In genomic region chr19:15924181-15924865, GRCm38 (mm10) we compare ENCODE assay signal across 8 mouse cellular contexts. TPM values are rescaled to one million over a fixed set of nuclear protein-coding genes. Genes with fewer than 3 reads are reported as not detected.
DNase-seq lines count a peak whose midpoint lies in the region; ATAC-seq lines count a peak whose summit lies in the region.

No protein-coding gene starts in this region.

- intact Hi-C loops in left cerebral cortex, postnatal 10 days (cut with DNase I), result no loop called here

- WGBS in intestine, embryonic 15.5 days, result under 1% methylated on average over 46 of the region's 46 CpGs

- no peaks in the 10 kb centered on the region for H3K36me3 ChIP-seq in intestine, embryonic 15.5 days

- H3K27me3 ChIP-seq in intestine, embryonic 15.5 days (replicated peaks), result no peaks in the 10 kb centered on the region

- peak; percentile 85 for ATAC-seq in intestine, embryonic 15.5 days
- ATAC-seq in megakaryocyte, adult 5-6 weeks (ENCODE audit: poor library complexity, severe bottlenecking), result peak; percentile 56

- peak overlapping the region; percentile 67 for H3K27ac ChIP-seq in intestine, embryonic 15.5 days

- peaks cover 14% of the 10 kb centered on the region for H3K4me1 ChIP-seq in intestine, embryonic 15.5 days (replicated peaks)

- H3K4me2 ChIP-seq in intestine, embryonic 15.5 days (replicated peaks), result peak overlapping the region; percentile 94

- H3K4me3 ChIP-seq in intestine, embryonic 15.5 days (replicated peaks), result peak overlapping the region; percentile 63

- peak overlapping the region; percentile 62 for H3K9ac ChIP-seq in intestine, embryonic 15.5 days

- DNase-seq in adrenal gland, postnatal 14 days, result peak; percentile 79
- peak; percentile 68 for DNase-seq in embryo, embryonic 10.5 days (ENCODE audit: low spot score)
- DNase-seq in gastrocnemius, postnatal 25 days, result peak; percentile 59
- peak; percentile 71 to 75 for DNase-seq in left cerebral cortex, postnatal 10 days (ENCODE audit: extremely low spot score in 1 of 2, low spot score in 2 of 2)
- DNase-seq in right cerebral cortex, adult 18-20 months, result peak; percentile 81
- DNase-seq in yolk sac, embryonic 10.5 days (ENCODE audit: low spot score), result no peak

- H3K9me3 ChIP-seq in intestine, embryonic 15.5 days, result no peaks in the 10 kb centered on the region

RNA-seq across cellular contexts. Expression of gene Psat1, which starts 22.8 kb away (rescaled TPM):
- total RNA-seq in adrenal gland, postnatal 14 days (2021), result 129 and 165 TPM in 2 replicates
- total RNA-seq in gastrocnemius, postnatal 25 days (2021), result 1 to 10 TPM; 2.7 to 7.2 TPM
- 74.6 and 82.0 TPM in 2 replicates for polyA plus RNA-seq in intestine, embryonic 15.5 days (2015; fragmentation: Nextera tagmentation; extraction: Ambion mirVana)
- total RNA-seq in left cerebral cortex, postnatal 10 days (2021), result 10 to 100 TPM; 92.8 to 94.9 TPM
- 82.6 and 86.8 TPM in 2 replicates for total RNA-seq in megakaryocyte, adult 5-6 weeks (2015)
- 56.3 and 58.2 TPM in 2 replicates for total RNA-seq in megakaryocyte, adult 5-6 weeks (2017)

Comparison
In these comparisons a context has a peak if more than half of its experiments do, and no peak if none do; other contexts are left out.
1. RNA of gene Psat1, which starts 22.8 kb away (total RNA-seq): 129 to 165 TPM in adrenal gland, postnatal 14 days, 92.8 to 94.9 TPM in left cerebral cortex, postnatal 10 days and 56.3 to 86.8 TPM in megakaryocyte, adult 5-6 weeks; 2.7 to 7.2 TPM in gastrocnemius, postnatal 25 days; every median in the first group is over 4 times any median in the second.